Mouse (Mus musculus): ENCODE measurements around the gene Pkdrej.

- TF ChIP-seq CTCF (conservative IDR thresholded peaks at IDR 0.05; ENCODE audit: low read length) (no peak), NANOG (IDR thresholded peaks at IDR 0.05; ENCODE audit: borderline replicate concordance, low read length) (no peak), POU5F1 (IDR thresholded peaks at IDR 0.05; ENCODE audit: borderline replicate concordance, low read length) (no peak)
Observed at GRCm38 (mm10) chr15:85821203-85822010, at the start of gene Pkdrej.
